Mouse (Mus musculus): ENCODE data around the gene Polh. TPM values are rescaled to one million over a fixed set of nuclear protein-coding genes. Genes with fewer than 3 reads are reported as not detected.
A peak's percentile ranks its signal among the peaks of the same experiment; 100 is the strongest.

Gene Polh
- polyA plus RNA-seq (2016; fragmentation: Nextera tagmentation; extraction: Ambion mirVana), result 11.4 and 11.5 TPM in 2 replicates

GRCm38 (mm10) chr17:46202421-46203071 lies at the start of gene Polh, which contains the start of gene Xpo5:
Gene Polh (minus strand): TSS chr17:46202645.
Gene Xpo5 (plus strand): TSS chr17:46202782.
- Histone ChIP-seq H3K36me3 (peaks cover 63% of the 10 kb centered on the region), H3K9me3 (replicated peaks) (no peaks in the 10 kb centered on the region), H3K4me3 (peak within 1 kb of the TSS; percentile 95), H3K4me1 (peaks cover 20% of the 10 kb centered on the region), H3K27ac (peak within 1 kb of the TSS; percentile 91), H3K27me3 (ENCODE audit: low read depth, poor library complexity, severe bottlenecking) (no peaks in the 10 kb centered on the region)
- WGBS, result under 1% methylated on average over 66 of the region's 66 CpGs
- peak; percentile 96 for DNase-seq (ENCODE audit: low spot score)

- DNase-seq (ENCODE audit: low spot score), result no peak
- H3K36me3 ChIP-seq, result peaks cover 47% of the 10 kb centered on the region
- H3K4me3 ChIP-seq, result 0 out of 2 replicates have a peak overlapping the region, but pooled peaks have one; percentile 3
- no peaks in the 10 kb centered on the region for H3K9me3 ChIP-seq (replicated peaks)
- H3K4me1 ChIP-seq, result peaks cover 41% of the 10 kb centered on the region
- 83% methylated on average over 7 of the region's 7 CpGs for WGBS
- peaks cover 25% of the 10 kb centered on the region for H3K27me3 ChIP-seq (ENCODE audit: low read depth, poor library complexity, severe bottlenecking)
- H3K27ac ChIP-seq, result no peak overlapping the region
Observed at GRCm38 (mm10) chr17:46251174-46251573, 48.7 kb upstream of the Polh start.

GRCm38 (mm10) chr17:46248189-46248522 lies 45.7 kb upstream of the Polh start:
- 1% methylated on average over 37 of the region's 37 CpGs for WGBS
- Histone ChIP-seq H3K4me3 (peak overlapping the region; percentile 99), H3K4me1 (peaks cover 23% of the 10 kb centered on the region), H3K9me3 (replicated peaks) (no peaks in the 10 kb centered on the region), H3K27ac (peak overlapping the region; percentile 93), H3K27me3 (ENCODE audit: low read depth, poor library complexity, severe bottlenecking) (no peaks in the 10 kb centered on the region), H3K36me3 (peaks cover 77% of the 10 kb centered on the region)
- no peak for DNase-seq (ENCODE audit: low spot score)

GRCm38 (mm10) chr17:46247512-46248188 lies 45.2 kb upstream of the Polh start, which contains the start of the genes Polr1c and Yipf3:
Gene Polr1c (minus strand): TSS chr17:46248054.
Gene Yipf3 (plus strand): TSS chr17:46248080.
- under 1% methylated on average over 53 of the region's 53 CpGs for WGBS
- peak within 1 kb of the TSS; percentile 99 for H3K4me3 ChIP-seq
- H3K36me3 ChIP-seq, result peaks cover 81% of the 10 kb centered on the region
- peaks cover 22% of the 10 kb centered on the region for H3K4me1 ChIP-seq
- H3K27ac ChIP-seq, result peak within 1 kb of the TSS; percentile 93
- H3K9me3 ChIP-seq (replicated peaks), result no peaks in the 10 kb centered on the region
- DNase-seq (ENCODE audit: low spot score), result peak; percentile 97
- H3K27me3 ChIP-seq (ENCODE audit: low read depth, poor library complexity, severe bottlenecking), result no peaks in the 10 kb centered on the region

GRCm38 (mm10) chr17:46244579-46244978 lies 42.1 kb upstream of the Polh start:
- Histone ChIP-seq H3K9me3 (replicated peaks) (no peaks in the 10 kb centered on the region), H3K4me3 (no peak overlapping the region), H3K4me1 (peaks cover 22% of the 10 kb centered on the region), H3K36me3 (peaks cover 81% of the 10 kb centered on the region), H3K27me3 (ENCODE audit: low read depth, poor library complexity, severe bottlenecking) (no peaks in the 10 kb centered on the region), H3K27ac (no peak overlapping the region)
- DNase-seq (ENCODE audit: low spot score), result no peak
- 82% methylated on average over 10 of the region's 10 CpGs for WGBS

- no peak overlapping the region for H3K27ac ChIP-seq
- DNase-seq (ENCODE audit: low spot score), result no peak
- peaks cover 84% of the 10 kb centered on the region for H3K36me3 ChIP-seq
- peaks cover 13% of the 10 kb centered on the region for H3K4me1 ChIP-seq
- no peaks in the 10 kb centered on the region for H3K9me3 ChIP-seq (replicated peaks)
- no peaks in the 10 kb centered on the region for H3K27me3 ChIP-seq (ENCODE audit: low read depth, poor library complexity, severe bottlenecking)
- no peak overlapping the region for H3K4me3 ChIP-seq
- whole genome bisulfite sequencing, result 84% methylated on average over 2 of the region's 2 CpGs
Observed at GRCm38 (mm10) chr17:46243624-46244023, 41.2 kb upstream of the Polh start.

GRCm38 (mm10) chr17:46242993-46243392 lies 40.5 kb upstream of the Polh start:
- H3K27ac ChIP-seq, result no peak overlapping the region
- peak; percentile 29 for DNase-seq (ENCODE audit: low spot score)
- no peaks in the 10 kb centered on the region for H3K9me3 ChIP-seq (replicated peaks)
- no peaks in the 10 kb centered on the region for H3K27me3 ChIP-seq (ENCODE audit: low read depth, poor library complexity, severe bottlenecking)
- 90% methylated on average over 4 of the region's 4 CpGs for WGBS
- H3K4me1 ChIP-seq, result peaks cover 8% of the 10 kb centered on the region
- H3K36me3 ChIP-seq, result peaks cover 90% of the 10 kb centered on the region
- no peak overlapping the region for H3K4me3 ChIP-seq

- 91% methylated on average over 13 of the region's 13 CpGs for WGBS
Observed at GRCm38 (mm10) chr17:46242274-46242673, 39.8 kb upstream of the Polh start.

GRCm38 (mm10) chr17:46241471-46241870 lies 39.0 kb upstream of the Polh start:
- Histone ChIP-seq H3K27me3 (ENCODE audit: low read depth, poor library complexity, severe bottlenecking) (no peaks in the 10 kb centered on the region), H3K27ac (no peak overlapping the region), H3K4me1 (peaks cover under 1% of the 10 kb centered on the region; the same call in 1 of the 2 replicates), H3K36me3 (peaks cover 100% of the 10 kb centered on the region), H3K9me3 (replicated peaks) (no peaks in the 10 kb centered on the region), H3K4me3 (no peak overlapping the region)
- 76% methylated on average over 11 of the region's 11 CpGs for WGBS
- DNase-seq (ENCODE audit: low spot score), result no peak

More at GRCm38 (mm10) chr17:46242274-46242673, 39.8 kb upstream of the Polh start:
- no peaks in the 10 kb centered on the region for H3K27me3 ChIP-seq (ENCODE audit: low read depth, poor library complexity, severe bottlenecking)
- no peak overlapping the region for H3K4me3 ChIP-seq
- H3K9me3 ChIP-seq (replicated peaks), result no peaks in the 10 kb centered on the region
- no peak for DNase-seq (ENCODE audit: low spot score)
- no peak overlapping the region for H3K27ac ChIP-seq
- peaks cover 8% of the 10 kb centered on the region for H3K4me1 ChIP-seq
- H3K36me3 ChIP-seq, result peaks cover 98% of the 10 kb centered on the region

- no peak for DNase-seq (ENCODE audit: low spot score)
- Histone ChIP-seq H3K4me3 (no peak overlapping the region), H3K27me3 (ENCODE audit: low read depth, poor library complexity, severe bottlenecking) (no peaks in the 10 kb centered on the region), H3K4me1 (no peaks in the 10 kb centered on the region), H3K9me3 (replicated peaks) (no peaks in the 10 kb centered on the region), H3K36me3 (peaks cover 100% of the 10 kb centered on the region), H3K27ac (no peak overlapping the region)
- 92% methylated on average over 15 of the region's 15 CpGs for WGBS
Observed at GRCm38 (mm10) chr17:46239516-46240114, 37.2 kb upstream of the Polh start.

- WGBS, result 84% methylated on average over 5 of the region's 5 CpGs
- DNase-seq (ENCODE audit: low spot score), result no peak
- Histone ChIP-seq H3K27me3 (ENCODE audit: low read depth, poor library complexity, severe bottlenecking) (no peaks in the 10 kb centered on the region), H3K9me3 (replicated peaks) (no peaks in the 10 kb centered on the region), H3K4me1 (no peaks in the 10 kb centered on the region), H3K4me3 (no peak overlapping the region), H3K27ac (no peak overlapping the region), H3K36me3 (peaks cover 100% of the 10 kb centered on the region)
Observed at GRCm38 (mm10) chr17:46237480-46237879, 35.0 kb upstream of the Polh start.

- 92% methylated on average over 6 of the region's 6 CpGs for WGBS
- no peaks in the 10 kb centered on the region for H3K27me3 ChIP-seq (ENCODE audit: low read depth, poor library complexity, severe bottlenecking)
Observed at GRCm38 (mm10) chr17:46237079-46237478, 34.6 kb upstream of the Polh start.

GRCm38 (mm10) chr17:46236067-46236466 lies 33.6 kb upstream of the Polh start:
- Histone ChIP-seq H3K4me1 (no peaks in the 10 kb centered on the region), H3K27ac (no peak overlapping the region), H3K9me3 (replicated peaks) (no peaks in the 10 kb centered on the region), H3K4me3 (no peak overlapping the region), H3K27me3 (ENCODE audit: low read depth, poor library complexity, severe bottlenecking) (no peaks in the 10 kb centered on the region), H3K36me3 (peaks cover 100% of the 10 kb centered on the region)
- 86% methylated on average over 1 of the region's 1 CpGs for WGBS
- DNase-seq (ENCODE audit: low spot score), result no peak

More at GRCm38 (mm10) chr17:46237079-46237478, 34.6 kb upstream of the Polh start:
- H3K36me3 ChIP-seq, result peaks cover 100% of the 10 kb centered on the region
- H3K4me3 ChIP-seq, result no peak overlapping the region
- no peaks in the 10 kb centered on the region for H3K4me1 ChIP-seq
- no peak for DNase-seq (ENCODE audit: low spot score)
- no peak overlapping the region for H3K27ac ChIP-seq
- H3K9me3 ChIP-seq (replicated peaks), result no peaks in the 10 kb centered on the region
